Mouse (Mus musculus): ENCODE results near the gene Ucp2. TPM values are rescaled to one million over a fixed set of nuclear protein-coding genes. Genes with fewer than 3 reads are reported as not detected.

Gene Ucp2
- total and polyA plus RNA-seq, 2 experiments: 12.2 to 45.2 TPM

DNA sequence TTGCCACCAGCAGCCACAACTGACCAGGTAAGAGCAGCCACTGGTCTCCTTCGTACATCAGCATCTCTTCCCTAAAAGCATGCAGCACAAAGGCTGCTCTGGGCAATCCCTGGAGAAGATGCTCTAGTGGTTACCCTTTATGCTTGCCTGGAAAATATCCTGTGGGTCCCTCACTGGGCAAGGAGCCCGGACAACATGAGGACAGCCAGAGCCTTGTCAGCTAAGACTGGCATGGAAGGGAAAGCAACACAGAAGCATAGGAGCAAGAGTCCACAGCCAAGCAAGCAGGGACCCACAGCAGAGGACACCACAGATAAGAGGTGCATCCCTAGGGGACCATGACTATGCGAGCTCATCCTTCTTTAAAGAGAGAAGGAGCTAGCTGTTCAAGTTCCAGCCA is 33.3 kb upstream of the Ucp2 start:
- Histone ChIP-seq H3K27ac (replicated peaks; ENCODE audit: insufficient read depth, low read depth, low read length) (no peak overlapping the region), H3K36me3 (ENCODE audit: control insufficient read depth, insufficient read depth, low read length) (peaks cover under 1% of the 10 kb centered on the region), H3K9ac (ENCODE audit: low read depth, low read length) (no peak overlapping the region), H3K79me2 (ENCODE audit: control insufficient read depth, insufficient read depth, low read length) (no peaks in the 10 kb centered on the region), H3K27me3 (ENCODE audit: control insufficient read depth, insufficient read depth, low read length) (no peaks in the 10 kb centered on the region), H3K4me3 (ENCODE audit: insufficient read depth, low read depth, low read length) (no peak overlapping the region), H3K4me1 (ENCODE audit: control insufficient read depth, insufficient read depth, low read length) (peaks cover 17% of the 10 kb centered on the region)
- WGBS: 95% methylated on average over 3 of the region's 3 CpGs
- no peak for TF ChIP-seq CTCF (IDR thresholded peaks at IDR 0.05; ENCODE audit: low read depth, low read length)
- TF ChIP-seq POLR2A (IDR thresholded peaks at IDR 0.05; ENCODE audit: extremely low read depth, insufficient read depth, low read length): no peak
- no peak for DNase-seq (ENCODE audit: extremely low read depth, low read depth, low spot score)

DNA sequence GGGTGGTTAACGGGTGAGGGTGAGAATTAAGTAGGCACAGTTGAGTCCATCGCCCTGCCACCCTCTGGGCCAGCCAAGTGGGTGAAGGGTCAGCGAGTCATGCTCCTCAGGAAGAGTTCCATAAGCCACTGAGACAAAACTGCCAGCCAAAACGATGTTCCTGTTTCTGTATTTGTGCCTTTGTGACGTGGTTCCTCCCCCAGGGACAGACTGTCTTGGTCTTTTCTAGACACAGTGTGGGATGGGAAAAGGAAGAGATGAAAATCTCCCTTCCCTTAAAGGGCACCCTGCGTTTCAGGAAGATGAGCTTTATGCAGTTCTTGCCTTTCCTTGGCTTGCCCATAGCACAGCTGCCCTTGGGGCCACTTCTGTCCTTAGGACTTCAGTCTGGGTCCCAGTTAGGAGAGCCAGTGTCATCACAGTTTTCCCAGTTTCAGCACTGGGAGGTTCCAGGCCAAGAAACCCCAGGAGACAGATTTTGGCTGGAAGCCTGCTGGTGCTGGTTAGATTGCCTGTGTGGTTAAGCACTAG is 31.5 kb upstream of the Ucp2 start:
- TF ChIP-seq CTCF (IDR thresholded peaks at IDR 0.05; ENCODE audit: low read depth, low read length): no peak
- TF ChIP-seq POLR2A (IDR thresholded peaks at IDR 0.05; ENCODE audit: extremely low read depth, insufficient read depth, low read length): no peak
- Histone ChIP-seq H3K9ac (ENCODE audit: low read depth, low read length) (no peak overlapping the region), H3K36me3 (ENCODE audit: control insufficient read depth, insufficient read depth, low read length) (no peaks in the 10 kb centered on the region; the same call in 1 of the 2 replicates), H3K4me3 (ENCODE audit: insufficient read depth, low read depth, low read length) (no peak overlapping the region), H3K4me1 (ENCODE audit: control insufficient read depth, insufficient read depth, low read length) (peaks cover 26% of the 10 kb centered on the region), H3K79me2 (ENCODE audit: control insufficient read depth, insufficient read depth, low read length) (no peaks in the 10 kb centered on the region), H3K27ac (replicated peaks; ENCODE audit: insufficient read depth, low read depth, low read length) (peak overlapping the region; percentile 32), H3K27me3 (ENCODE audit: control insufficient read depth, insufficient read depth, low read length) (no peaks in the 10 kb centered on the region)
- DNase-seq (ENCODE audit: extremely low read depth, low read depth, low spot score): peak; percentile 74
- WGBS: 20% methylated on average over 6 of the region's 6 CpGs

DNA sequence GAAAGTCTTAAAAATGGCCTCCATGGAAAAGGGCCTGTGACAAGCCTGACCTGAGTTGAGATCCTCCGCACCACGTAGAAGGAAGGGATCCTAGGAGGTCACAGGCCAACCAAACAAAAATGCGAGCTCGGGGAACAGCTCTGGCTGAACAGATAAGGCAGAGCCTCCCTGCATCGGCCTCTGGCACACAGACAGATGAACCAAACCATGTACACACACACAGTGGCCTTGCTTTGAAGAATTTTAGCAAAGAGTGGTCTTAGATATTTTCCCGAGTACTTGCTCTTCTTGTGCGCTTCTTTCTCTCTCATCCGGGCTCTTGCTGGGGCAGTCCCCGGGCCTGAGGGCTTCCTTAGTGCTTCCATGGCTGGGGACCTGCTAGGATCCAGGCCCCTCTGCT is 29.9 kb upstream of the Ucp2 start:
- TF ChIP-seq POLR2A (IDR thresholded peaks at IDR 0.05; ENCODE audit: extremely low read depth, insufficient read depth, low read length) (no peak), CTCF (IDR thresholded peaks at IDR 0.05; ENCODE audit: low read depth, low read length) (no peak)
- no peaks in the 10 kb centered on the region; the same call in 1 of the 2 replicates for H3K36me3 ChIP-seq (ENCODE audit: control insufficient read depth, insufficient read depth, low read length)
- WGBS: 50% methylated on average over 9 of the region's 9 CpGs
- H3K27ac ChIP-seq (replicated peaks; ENCODE audit: insufficient read depth, low read depth, low read length): no peak overlapping the region
- H3K4me3 ChIP-seq (ENCODE audit: insufficient read depth, low read depth, low read length): no peak overlapping the region
- peaks cover 26% of the 10 kb centered on the region for H3K4me1 ChIP-seq (ENCODE audit: control insufficient read depth, insufficient read depth, low read length)
- H3K79me2 ChIP-seq (ENCODE audit: control insufficient read depth, insufficient read depth, low read length): no peaks in the 10 kb centered on the region
- peak; percentile 58 for DNase-seq (ENCODE audit: extremely low read depth, low read depth, low spot score)
- no peak overlapping the region for H3K9ac ChIP-seq (ENCODE audit: low read depth, low read length)
- H3K27me3 ChIP-seq (ENCODE audit: control insufficient read depth, insufficient read depth, low read length): no peaks in the 10 kb centered on the region

DNA sequence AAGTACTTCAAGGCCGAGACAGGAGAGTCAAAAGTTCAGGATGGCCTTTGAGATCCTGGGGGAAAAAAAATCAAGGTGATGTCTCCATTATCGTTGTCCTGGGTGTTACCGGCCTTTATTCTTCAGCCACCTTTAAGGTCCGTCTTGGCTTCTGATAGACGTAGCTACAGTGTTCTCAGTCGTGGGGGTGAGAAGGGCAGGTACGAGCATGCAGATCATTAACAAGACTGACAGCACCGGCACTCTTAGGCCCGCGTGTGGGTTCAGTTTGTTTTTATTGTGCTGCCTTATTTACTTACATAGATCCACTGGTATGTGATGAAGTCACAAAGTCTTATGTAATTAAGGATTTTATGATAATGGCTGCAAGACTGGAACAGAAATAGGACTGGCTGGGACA is 29.4 kb upstream of the Ucp2 start:
- WGBS: 64% methylated on average over 10 of the region's 10 CpGs
- peaks cover 26% of the 10 kb centered on the region for H3K4me1 ChIP-seq (ENCODE audit: control insufficient read depth, insufficient read depth, low read length)

DNA sequence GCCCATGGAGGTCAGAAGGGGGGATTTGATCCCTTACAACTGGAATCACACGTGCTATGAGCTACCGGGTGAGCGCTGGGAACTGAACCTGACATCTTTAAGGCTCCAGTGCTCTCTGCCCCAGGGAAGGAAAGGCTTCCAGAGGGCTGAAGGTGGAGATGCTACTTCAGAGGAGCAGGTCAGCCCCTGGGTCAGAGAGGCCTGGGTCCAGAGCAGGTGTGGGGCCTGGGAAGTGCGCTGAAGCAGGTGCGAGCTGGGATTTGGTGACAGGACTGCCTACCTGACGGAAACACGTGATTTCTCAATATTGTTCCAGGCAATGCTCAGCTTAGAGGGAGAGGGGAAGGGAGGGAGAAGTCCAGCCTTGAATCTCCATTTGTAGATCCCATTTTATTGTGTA is 28.9 kb upstream of the Ucp2 start:
- peaks cover 26% of the 10 kb centered on the region for H3K4me1 ChIP-seq (ENCODE audit: control insufficient read depth, insufficient read depth, low read length)
- H3K4me3 ChIP-seq (ENCODE audit: insufficient read depth, low read depth, low read length): no peak overlapping the region
- H3K27ac ChIP-seq (replicated peaks; ENCODE audit: insufficient read depth, low read depth, low read length): no peak overlapping the region
- H3K79me2 ChIP-seq (ENCODE audit: control insufficient read depth, insufficient read depth, low read length): no peaks in the 10 kb centered on the region
- no peaks in the 10 kb centered on the region for H3K27me3 ChIP-seq (ENCODE audit: control insufficient read depth, insufficient read depth, low read length)
- 86% methylated on average over 7 of the region's 7 CpGs for WGBS
- no peaks in the 10 kb centered on the region; the same call in 1 of the 2 replicates for H3K36me3 ChIP-seq (ENCODE audit: control insufficient read depth, insufficient read depth, low read length)
- no peak for DNase-seq (ENCODE audit: extremely low read depth, low read depth, low spot score)
- no peak for TF ChIP-seq CTCF (IDR thresholded peaks at IDR 0.05; ENCODE audit: low read depth, low read length)
- TF ChIP-seq POLR2A (IDR thresholded peaks at IDR 0.05; ENCODE audit: extremely low read depth, insufficient read depth, low read length): no peak
- no peak overlapping the region for H3K9ac ChIP-seq (ENCODE audit: low read depth, low read length)

More for the DNA sequence above, 29.4 kb upstream of the Ucp2 start:
- DNase-seq (ENCODE audit: extremely low read depth, low read depth, low spot score): peak; percentile 21
- H3K9ac ChIP-seq (ENCODE audit: low read depth, low read length): no peak overlapping the region
- no peak overlapping the region for H3K27ac ChIP-seq (replicated peaks; ENCODE audit: insufficient read depth, low read depth, low read length)
- H3K79me2 ChIP-seq (ENCODE audit: control insufficient read depth, insufficient read depth, low read length): no peaks in the 10 kb centered on the region
- H3K27me3 ChIP-seq (ENCODE audit: control insufficient read depth, insufficient read depth, low read length): no peaks in the 10 kb centered on the region
- H3K4me3 ChIP-seq (ENCODE audit: insufficient read depth, low read depth, low read length): no peak overlapping the region
- H3K36me3 ChIP-seq (ENCODE audit: control insufficient read depth, insufficient read depth, low read length): no peaks in the 10 kb centered on the region; the same call in 1 of the 2 replicates
- TF ChIP-seq POLR2A (IDR thresholded peaks at IDR 0.05; ENCODE audit: extremely low read depth, insufficient read depth, low read length) (no peak), CTCF (IDR thresholded peaks at IDR 0.05; ENCODE audit: low read depth, low read length) (no peak)

DNA sequence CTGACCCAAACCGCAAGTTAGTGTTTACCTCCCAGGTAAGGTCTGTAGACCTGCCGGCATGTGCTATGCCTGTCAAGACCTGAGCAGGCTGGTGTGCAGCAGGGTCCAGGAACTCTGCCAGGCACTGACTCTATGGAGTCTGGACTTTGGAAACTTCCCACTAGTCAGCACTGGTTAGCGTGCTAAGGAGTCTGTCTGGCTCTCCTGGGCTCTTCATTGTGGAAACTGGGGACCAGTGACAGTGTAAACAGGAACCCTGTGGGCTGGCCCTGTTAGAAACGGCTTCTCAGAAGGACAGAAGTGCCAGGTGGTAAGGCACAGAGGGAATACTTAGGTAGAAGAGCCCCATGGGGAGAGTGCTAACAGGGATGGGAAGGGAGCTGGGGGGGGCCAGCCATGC is 27.9 kb upstream of the Ucp2 start:
- no peaks in the 10 kb centered on the region for H3K79me2 ChIP-seq (ENCODE audit: control insufficient read depth, insufficient read depth, low read length)
- H3K27me3 ChIP-seq (ENCODE audit: control insufficient read depth, insufficient read depth, low read length): no peaks in the 10 kb centered on the region
- no peak overlapping the region for H3K4me3 ChIP-seq (ENCODE audit: insufficient read depth, low read depth, low read length)
- H3K9ac ChIP-seq (ENCODE audit: low read depth, low read length): peak overlapping the region; percentile 55
- TF ChIP-seq POLR2A (IDR thresholded peaks at IDR 0.05; ENCODE audit: extremely low read depth, insufficient read depth, low read length) (no peak), CTCF (IDR thresholded peaks at IDR 0.05; ENCODE audit: low read depth, low read length) (no peak)
- H3K36me3 ChIP-seq (ENCODE audit: control insufficient read depth, insufficient read depth, low read length): no peaks in the 10 kb centered on the region
- peak overlapping the region; percentile 97 for H3K27ac ChIP-seq (replicated peaks; ENCODE audit: insufficient read depth, low read depth, low read length)
- peak; percentile 95 for DNase-seq (ENCODE audit: extremely low read depth, low read depth, low spot score)
- H3K4me1 ChIP-seq (ENCODE audit: control insufficient read depth, insufficient read depth, low read length): peaks cover 26% of the 10 kb centered on the region
- 18% methylated on average over 4 of the region's 4 CpGs for WGBS
